Mouse (Mus musculus) heart, postnatal 0 days (tissue): ENCODE data around the gene Cux2.

Source experiments
- CTCF ChIP-seq: IDR thresholded peaks from 2 replicates; pipeline ENCODE4 v1.5.1; 2016; ENCODE audit warnings: antibody characterized with exemption, control low read depth, low read depth
- EP300 ChIP-seq: IDR thresholded peaks from 2 replicates; pipeline ENCODE4 v1.6.1; 2016; ENCODE audit warnings: antibody characterized with exemption, low read depth

DNA sequence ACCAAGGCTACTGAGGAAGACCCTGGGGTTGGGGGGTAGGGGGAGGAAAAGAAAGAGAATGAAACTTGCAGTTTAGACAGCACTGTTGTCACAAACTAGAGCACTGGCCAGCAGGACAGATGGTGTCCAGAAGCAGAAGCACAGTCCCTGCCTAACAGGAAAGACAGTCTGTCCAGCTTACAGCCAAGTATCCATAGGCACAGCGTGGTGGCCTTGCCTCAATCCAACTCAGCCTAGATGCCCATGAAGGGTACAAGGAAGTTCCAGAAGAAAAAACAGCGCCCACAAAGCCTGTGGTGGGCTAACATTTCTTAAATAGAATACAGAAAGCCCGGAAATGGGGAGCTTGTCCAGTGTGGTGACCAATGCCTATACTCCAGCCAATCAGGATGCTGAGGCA lies 224.3 kb downstream of the Cux2 start:
- TF ChIP-seq CTCF = no peak
- TF ChIP-seq EP300 = no peak
